Mouse (Mus musculus): Measurements from ENCODE around the gene Psmd8. TPM values are rescaled to one million over a fixed set of nuclear protein-coding genes. Genes with fewer than 3 reads are reported as not detected.
A peak's percentile ranks its signal among the peaks of the same experiment; 100 is the strongest.
"Not testable (repeated sequence)": the region's sequence is repeated elsewhere in the genome, so short reads cannot be mapped to it uniquely, and the experiment has no call there.

Gene Psmd8
- total RNA-seq, 2 experiments from 2014 or later: 66.3 to 103 TPM

GRCm38 (mm10) chr7:29141416-29141815 is 39.1 kb downstream of the Psmd8 start:
- no peak for ATAC-seq (replicated peaks; ENCODE audit: low FRiP score, poor library complexity, severe bottlenecking)

- not testable (repeated sequence) for ATAC-seq (replicated peaks; ENCODE audit: low FRiP score, poor library complexity, severe bottlenecking)
Observed at GRCm38 (mm10) chr7:29139237-29139636, 41.3 kb downstream of the Psmd8 start.

- no peak for ATAC-seq (replicated peaks; ENCODE audit: low FRiP score, poor library complexity, severe bottlenecking)
Observed at GRCm38 (mm10) chr7:29137429-29137828, 43.1 kb downstream of the Psmd8 start.

- ATAC-seq (replicated peaks; ENCODE audit: low FRiP score, poor library complexity, severe bottlenecking): no peak
Observed at GRCm38 (mm10) chr7:29134693-29135386, 45.7 kb downstream of the Psmd8 start, which contains the start of gene Rasgrp4. Gene Rasgrp4, plus strand, starts transcription at chr7:29134851.

GRCm38 (mm10) chr7:29134230-29134629 is 46.3 kb downstream of the Psmd8 start:
- ATAC-seq (replicated peaks; ENCODE audit: low FRiP score, poor library complexity, severe bottlenecking): no peak

GRCm38 (mm10) chr7:29128725-29129124 is 51.8 kb downstream of the Psmd8 start:
- ATAC-seq (replicated peaks; ENCODE audit: low FRiP score, poor library complexity, severe bottlenecking): no peak

- no peak for ATAC-seq (replicated peaks; ENCODE audit: low FRiP score, poor library complexity, severe bottlenecking)
Observed at GRCm38 (mm10) chr7:29126173-29126915, 54.2 kb downstream of the Psmd8 start.

- peak; percentile 62; the same call in 1 of the 2 replicates for ATAC-seq (replicated peaks; ENCODE audit: low FRiP score, poor library complexity, severe bottlenecking)
Observed at GRCm38 (mm10) chr7:29124970-29125369, 55.5 kb downstream of the Psmd8 start, which contains the start of gene Ryr1. Gene Ryr1, minus strand, starts transcription at chr7:29125179.

Other genes starting within 250 kb of the Psmd8 start
- 170 and 189 TPM in 2 replicates for gene Actn4, start 218.4 kb downstream of the Psmd8 start, total RNA-seq (2015; ENCODE audit: low replicate concordance)
- 173 and 197 TPM in 2 replicates for gene Actn4, start 218.4 kb downstream of the Psmd8 start, total RNA-seq (2017; ENCODE audit: low replicate concordance)
- 83.8 and 161 TPM in 2 replicates for gene Eif3k, start 198.8 kb downstream of the Psmd8 start, total RNA-seq (2015; ENCODE audit: low replicate concordance)
- gene Eif3k, start 198.8 kb downstream of the Psmd8 start, total RNA-seq (2017; ENCODE audit: low replicate concordance): 81.5 and 115 TPM in 2 replicates
- gene Map4k1, start 198.7 kb downstream of the Psmd8 start, total RNA-seq (2015; ENCODE audit: low replicate concordance): 13.0 and 23.1 TPM in 2 replicates
- gene Map4k1, start 198.7 kb downstream of the Psmd8 start, total RNA-seq (2017; ENCODE audit: low replicate concordance): 7.3 and 7.9 TPM in 2 replicates
- gene Ryr1, start 55.5 kb downstream of the Psmd8 start, total RNA-seq (2015; ENCODE audit: low replicate concordance): under 0.01 TPM in 1 of 2 replicates, not detected in the other
- gene Ryr1, start 55.5 kb downstream of the Psmd8 start, total RNA-seq (2017; ENCODE audit: low replicate concordance): not detected in 2 replicates
- 3.4 and 7.2 TPM in 2 replicates for gene Rasgrp4, start 45.9 kb downstream of the Psmd8 start, total RNA-seq (2015; ENCODE audit: low replicate concordance)
- 1.9 and 3.5 TPM in 2 replicates for gene Rasgrp4, start 45.9 kb downstream of the Psmd8 start, total RNA-seq (2017; ENCODE audit: low replicate concordance)
- 6.3 and 13.3 TPM in 2 replicates for gene Fam98c, start 24.5 kb downstream of the Psmd8 start, total RNA-seq (2015; ENCODE audit: low replicate concordance)
- gene Fam98c, start 24.5 kb downstream of the Psmd8 start, total RNA-seq (2017; ENCODE audit: low replicate concordance): 2.2 and 2.7 TPM in 2 replicates
- gene Ggn, start 10.5 kb downstream of the Psmd8 start, total RNA-seq (2015; ENCODE audit: low replicate concordance): not detected in 2 replicates
- gene Ggn, start 10.5 kb downstream of the Psmd8 start, total RNA-seq (2017; ENCODE audit: low replicate concordance): not detected in 2 replicates
- gene Spred3, start 10.3 kb downstream of the Psmd8 start, total RNA-seq (2015; ENCODE audit: low replicate concordance): 0.72 and 3.4 TPM in 2 replicates
- 1.3 and 3.0 TPM in 2 replicates for gene Spred3, start 10.3 kb downstream of the Psmd8 start, total RNA-seq (2017; ENCODE audit: low replicate concordance)
- not detected in 2 replicates for gene Catsperg1, start 33.3 kb upstream of the Psmd8 start, total RNA-seq (2015; ENCODE audit: low replicate concordance)
- not detected in 2 replicates for gene Catsperg1, start 33.3 kb upstream of the Psmd8 start, total RNA-seq (2017; ENCODE audit: low replicate concordance)
- 1.1 and 4.2 TPM in 2 replicates for gene Kcnk6, start 51.8 kb upstream of the Psmd8 start, total RNA-seq (2015; ENCODE audit: low replicate concordance)
- gene Kcnk6, start 51.8 kb upstream of the Psmd8 start, total RNA-seq (2017; ENCODE audit: low replicate concordance): 3.0 and 9.5 TPM in 2 replicates
- 8.0 and 14.8 TPM in 2 replicates for gene Yif1b, start 57.6 kb upstream of the Psmd8 start, total RNA-seq (2015; ENCODE audit: low replicate concordance)
- 5.6 and 6.9 TPM in 2 replicates for gene Yif1b, start 57.6 kb upstream of the Psmd8 start, total RNA-seq (2017; ENCODE audit: low replicate concordance)
- gene 2200002D01Rik, start 67.8 kb upstream of the Psmd8 start, total RNA-seq (2015; ENCODE audit: low replicate concordance): not detected in 2 replicates
- not detected in 2 replicates for gene 2200002D01Rik, start 67.8 kb upstream of the Psmd8 start, total RNA-seq (2017; ENCODE audit: low replicate concordance)
- 4.2 and 7.9 TPM in 2 replicates for gene Spint2, start 101.2 kb upstream of the Psmd8 start, total RNA-seq (2015; ENCODE audit: low replicate concordance)
- 3.0 TPM in 1 of 2 replicates, not detected in the other for gene Spint2, start 101.2 kb upstream of the Psmd8 start, total RNA-seq (2017; ENCODE audit: low replicate concordance)
- not detected in 2 replicates for gene Ppp1r14a, start 108.6 kb upstream of the Psmd8 start, total RNA-seq (2015; ENCODE audit: low replicate concordance)
- not detected in 2 replicates for gene Ppp1r14a, start 108.6 kb upstream of the Psmd8 start, total RNA-seq (2017; ENCODE audit: low replicate concordance)
- gene Dpf1, start 123.2 kb upstream of the Psmd8 start, total RNA-seq (2015; ENCODE audit: low replicate concordance): not detected in 2 replicates
- not detected in 2 replicates for gene Dpf1, start 123.2 kb upstream of the Psmd8 start, total RNA-seq (2017; ENCODE audit: low replicate concordance)

Data from erythroid progenitor cell, adult 5-6 weeks (primary cell).